Mouse (Mus musculus): ENCODE results near the gene Got2.
"Not testable (repeated sequence)": the region's sequence is repeated elsewhere in the genome, so short reads cannot be mapped to it uniquely, and the experiment has no call there.

DNA sequence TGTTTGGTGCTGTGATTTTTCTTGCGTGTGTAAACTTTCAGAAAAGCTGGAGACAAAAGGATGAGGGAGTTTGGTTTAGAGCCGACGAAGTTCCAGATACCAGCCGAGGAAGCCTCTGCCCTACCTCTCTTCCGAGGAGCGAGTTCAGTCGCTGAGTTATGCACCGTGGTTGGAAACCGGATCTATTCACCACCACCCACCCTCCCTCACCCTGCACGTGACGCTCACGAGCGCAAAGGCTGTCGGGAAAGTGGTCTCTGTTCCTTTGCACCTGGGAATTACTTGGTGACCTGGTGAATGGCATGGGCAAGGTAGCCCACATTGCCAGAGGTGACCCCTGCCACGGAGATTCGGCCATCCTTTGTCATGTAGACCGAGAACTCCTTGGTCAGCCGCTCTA, 23.5 kb downstream of the Got2 start:
- not testable (repeated sequence) for TF ChIP-seq POLR2A (IDR thresholded peaks at IDR 0.05; ENCODE audit: borderline replicate concordance, extremely low read depth, low read depth, low read length); CTCF (IDR thresholded peaks at IDR 0.05; ENCODE audit: insufficient read depth, low read length)

All from lung, adult 2 months (tissue).